Mouse (Mus musculus) cerebellum, adult 9-11 months (tissue): ENCODE results near the gene Antxrl.
A peak's percentile ranks its signal among the peaks of the same experiment; 100 is the strongest.

ENCODE experiments used
- DNase-seq: peaks from one replicate; pipeline ENCODE4 v3.0.0; 2022

Antxrl gene

DNA sequence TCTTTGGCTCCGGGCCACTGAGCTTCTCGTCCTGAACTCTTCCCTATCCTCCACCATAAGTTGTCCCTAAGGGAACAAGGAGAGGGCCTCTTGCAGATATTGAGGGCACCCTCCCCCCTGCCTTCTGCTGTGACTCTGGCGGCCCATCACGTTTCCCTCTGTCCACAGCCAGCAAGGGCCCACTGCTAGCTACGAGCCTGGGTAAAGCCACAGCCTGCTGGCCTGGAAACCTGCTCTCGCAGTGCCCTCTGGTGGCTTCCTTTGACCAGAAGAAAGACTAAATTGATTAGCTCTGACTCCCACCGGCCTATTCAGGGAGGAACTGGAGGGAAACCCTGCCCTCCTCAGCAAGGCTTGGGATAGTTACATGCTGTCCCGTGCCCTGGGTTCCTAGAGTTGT is 52.4 kb downstream of the Antxrl start:
- DNase-seq, result peak; percentile 57

DNA sequence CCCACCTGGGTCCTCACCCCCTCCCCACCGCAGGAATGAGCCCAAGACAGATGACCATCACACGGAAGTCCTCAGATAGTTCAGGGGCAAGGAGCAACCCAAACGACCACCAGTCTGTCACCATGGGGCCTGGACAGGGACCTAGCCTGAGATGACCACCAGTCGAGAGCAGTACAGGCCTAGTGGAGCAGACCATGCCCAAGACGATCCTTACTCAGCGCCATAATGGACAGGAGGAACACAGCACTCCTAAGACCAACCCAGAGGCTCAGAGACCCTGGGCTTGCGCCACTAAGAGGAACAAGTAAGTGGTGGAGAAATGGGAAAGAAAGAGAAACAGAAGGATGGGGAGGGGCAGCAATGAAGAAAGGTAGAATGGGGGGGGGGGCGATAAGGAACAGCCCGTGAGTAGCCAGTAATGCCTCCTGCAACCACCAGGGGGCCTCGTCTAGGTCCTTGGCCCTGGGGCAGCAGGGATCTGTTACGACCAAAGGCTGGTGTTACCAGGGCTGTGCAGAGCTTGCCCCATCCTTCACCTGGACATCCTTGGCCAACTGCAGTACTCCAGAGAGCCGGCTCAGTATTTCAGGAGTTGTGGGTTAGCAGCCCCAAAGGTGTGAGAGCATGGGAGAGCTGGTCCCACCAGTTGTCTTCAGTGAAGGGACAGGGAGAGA is 54.0 kb downstream of the Antxrl start:
- peak; percentile 10 for DNase-seq

DNA sequence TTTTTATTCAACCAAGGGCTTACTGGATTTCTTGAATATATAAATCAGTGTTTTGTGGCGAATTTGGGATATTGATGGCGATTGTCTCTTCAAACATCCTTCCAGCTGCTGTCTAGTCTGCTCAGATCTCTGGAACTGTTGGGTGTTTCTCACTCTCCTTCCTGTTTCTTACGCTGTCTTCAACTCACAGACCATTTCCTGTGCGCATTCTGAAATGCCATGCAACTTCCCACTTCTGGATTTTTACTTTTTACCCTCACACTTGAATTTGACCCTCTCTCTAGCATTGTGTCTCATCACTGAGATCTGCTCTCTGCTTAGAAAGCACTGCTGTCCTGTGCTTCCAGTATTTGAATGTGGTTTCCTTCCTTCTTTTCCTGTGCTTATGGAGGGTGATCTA is 55.1 kb downstream of the Antxrl start:
- no peak for DNase-seq

DNA sequence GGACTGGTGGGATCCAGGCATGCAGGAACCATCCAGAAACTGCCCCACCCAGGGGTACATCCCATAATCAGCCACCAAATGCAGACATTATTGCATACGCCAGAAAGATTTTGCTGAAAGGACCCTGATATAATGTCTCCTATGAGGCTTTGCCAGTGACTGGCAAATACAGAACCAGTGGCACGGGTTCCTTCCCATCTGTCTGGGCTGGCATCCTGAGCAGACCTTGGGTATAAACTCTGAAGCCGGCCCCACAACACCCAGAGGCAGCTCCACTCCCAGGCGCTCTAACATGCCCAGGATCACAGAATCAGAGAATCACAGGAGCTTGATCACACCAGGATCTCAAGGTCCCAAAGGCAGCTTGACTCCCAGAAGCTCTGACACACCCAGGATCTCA is 61.8 kb downstream of the Antxrl start:
- DNase-seq, result no peak

DNA sequence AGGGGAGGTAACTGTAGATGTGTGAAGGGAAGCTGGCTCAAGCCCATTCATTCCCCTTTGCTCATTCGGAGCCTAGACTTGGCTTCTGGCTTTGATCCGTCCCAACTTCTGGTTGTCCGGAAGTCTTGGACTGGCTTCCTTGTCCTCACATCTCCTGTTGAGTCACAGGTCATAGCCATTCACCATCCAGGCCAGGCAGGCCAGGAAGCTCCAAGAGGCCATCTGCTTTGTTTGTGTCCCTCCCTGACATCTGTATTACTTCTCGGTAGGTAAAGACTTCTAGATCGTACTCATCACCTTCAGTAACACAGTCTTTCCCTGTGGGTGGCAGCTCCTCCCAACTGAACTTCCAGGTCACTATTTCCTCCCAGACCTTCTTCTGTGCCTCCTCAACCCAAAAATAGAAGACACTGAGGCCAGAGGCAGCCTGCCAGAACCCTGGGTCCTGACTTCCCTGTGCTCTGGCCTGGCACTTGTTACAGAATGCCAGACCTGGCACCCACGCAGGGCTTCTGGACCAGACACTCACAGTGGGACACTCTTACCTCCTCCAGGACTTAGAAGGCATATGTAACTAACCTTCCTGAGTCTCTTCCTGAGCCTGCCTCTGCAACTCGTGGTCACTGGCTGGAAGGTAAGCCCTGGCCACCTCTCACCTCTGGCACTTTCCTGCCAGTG is 66.7 kb downstream of the Antxrl start:
- peak; percentile 83 for DNase-seq

DNA sequence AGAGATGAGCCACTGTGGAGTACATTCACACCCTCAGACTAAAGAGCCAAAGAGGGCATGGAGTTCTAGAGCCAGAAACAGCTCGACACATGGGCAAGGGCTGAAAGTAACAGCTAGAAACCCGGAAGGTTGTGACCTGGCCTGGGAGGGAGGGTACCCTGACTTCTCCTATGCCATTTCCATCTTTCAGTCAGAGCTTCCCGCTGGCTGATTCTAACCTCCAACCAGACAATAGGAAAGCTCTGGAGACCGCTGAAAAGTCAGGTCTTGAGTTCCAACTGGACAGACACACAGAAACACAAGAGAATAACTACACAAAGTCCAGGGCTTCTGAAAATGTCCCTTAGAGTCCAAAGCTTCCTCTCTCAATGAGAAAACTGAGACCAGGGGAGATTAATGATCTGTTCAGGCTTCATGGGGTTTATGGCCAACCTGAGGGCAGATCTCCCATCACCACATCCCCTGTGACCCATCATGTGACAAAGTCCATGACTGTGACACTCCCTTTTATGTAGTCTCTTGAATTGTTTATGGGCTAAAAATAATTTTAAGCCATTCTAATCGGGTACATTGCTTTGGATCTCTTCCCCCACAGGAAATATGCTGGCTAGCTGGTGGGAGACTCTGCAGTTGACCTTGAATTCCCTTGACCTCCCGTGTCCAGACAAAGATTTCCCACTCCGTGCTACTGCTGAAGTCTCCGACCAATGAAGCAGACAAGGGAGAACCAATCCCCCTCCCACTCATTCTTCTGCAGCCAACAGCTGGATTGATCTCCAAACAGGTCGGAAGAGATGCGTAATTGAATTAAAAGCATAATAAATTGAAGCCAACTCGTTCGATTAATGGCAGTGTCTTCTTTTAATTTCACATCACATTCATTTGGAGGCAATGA is 67.8 kb downstream of the Antxrl start:
- no peak for DNase-seq

DNA sequence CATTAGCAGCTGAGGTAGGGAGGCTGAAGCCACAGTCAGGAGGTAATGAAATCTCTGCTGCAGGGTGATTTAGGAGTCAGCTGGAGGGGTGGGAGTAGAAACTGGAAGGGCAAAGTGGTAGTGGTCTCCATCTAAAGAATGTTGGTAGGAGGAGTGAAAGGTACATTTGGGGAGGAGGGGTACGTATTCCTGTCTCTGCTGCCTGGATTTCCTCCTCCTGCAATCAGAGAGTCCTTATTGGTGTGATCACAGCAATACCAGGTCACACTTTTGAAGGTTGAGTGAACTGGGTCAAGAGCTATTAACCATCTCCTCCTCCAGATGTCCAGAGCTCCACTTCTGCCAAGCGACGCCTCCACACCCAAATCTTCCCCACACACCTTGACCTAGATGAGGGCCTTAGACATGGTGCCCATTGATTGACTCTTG is 68.4 kb downstream of the Antxrl start:
- DNase-seq, result no peak

DNA sequence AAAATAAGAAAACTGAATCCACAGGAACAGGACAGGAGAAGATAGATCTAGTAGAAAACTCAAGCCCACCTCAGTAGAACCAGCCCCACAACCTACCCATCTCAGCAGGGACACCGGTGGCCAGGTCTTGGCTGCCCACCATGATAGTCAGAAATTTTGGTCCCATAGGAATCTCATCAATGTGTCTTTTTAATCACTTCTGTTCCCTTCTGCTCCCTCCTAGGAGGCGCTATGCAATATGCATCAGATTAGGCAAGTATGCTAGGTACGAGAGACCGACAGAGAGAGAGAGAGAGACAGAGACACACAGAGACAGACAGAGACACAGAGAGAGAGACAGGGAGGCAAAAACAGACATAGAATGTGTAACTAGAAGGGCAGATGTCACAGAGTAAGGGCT is 69.2 kb downstream of the Antxrl start:
- DNase-seq, result no peak
